Mouse (Mus musculus) layer of hippocampus, adult 6 months (tissue): Measurements from ENCODE around the gene Msgn1. TPM values are rescaled to one million over a fixed set of nuclear protein-coding genes. Genes with fewer than 3 reads are reported as not detected.

ENCODE experiments used
- long read RNA-seq, 2 experiments: library from polyadenylated mRNA; unstranded; transcript quantifications; one replicate each; pipeline ENCODE4 v2.0.0; 2019 to 2020
- polyA plus RNA-seq: library from polyadenylated mRNA; unstranded; fragments of <200 nt; fragmentation: Nextera tagmentation; gene quantifications from 2 replicates; pipeline ENCODE4 v1.2.3, GENCODE M21; 2021

The Msgn1 gene
- polyA plus RNA-seq, result not detected in 2 replicates
- long read RNA-seq, experiment 1, result 0 reads
- long read RNA-seq, experiment 2, result 0 reads

GRCm38 (mm10) chr12:11208872-11209271 is at the start of gene Msgn1:
TSS of gene Msgn1 (minus strand) at chr12:11208972.

Other genes with a start within 250 kb of the Msgn1 start
- 8.6 and 8.8 TPM in 2 replicates for gene Kcns3, start 57.9 kb downstream of the Msgn1 start, polyA plus RNA-seq
- 0.10 and 0.19 TPM in 2 replicates for gene Gen1, start 56.8 kb upstream of the Msgn1 start, polyA plus RNA-seq
- 42.6 and 46.2 TPM in 2 replicates for gene Smc6, start 56.9 kb upstream of the Msgn1 start, polyA plus RNA-seq
- gene Vsnl1, start 227.6 kb upstream of the Msgn1 start, polyA plus RNA-seq, result 194 and 232 TPM in 2 replicates
- 0.49 and 0.50 TPM in 2 replicates for gene Rad51ap2, start 247.1 kb upstream of the Msgn1 start, polyA plus RNA-seq